Mouse (Mus musculus) limb, embryonic 15.5 days (tissue): Measurements from ENCODE around the gene Svop. TPM values are rescaled to one million over a fixed set of nuclear protein-coding genes. Genes with fewer than 3 reads are reported as not detected.

Experiments used
- polyA plus RNA-seq: library from polyadenylated mRNA; unstranded; fragments of >200 nt; fragmentation: Nextera tagmentation; extraction: Ambion mirVana; gene quantifications from 2 replicates; pipeline ENCODE4 v1.2.1, GENCODE M21; 2015

Svop gene
- polyA plus RNA-seq, 1 experiment from 2014 or later = 0.24 TPM

Other genes starting within 250 kb of the Svop start
- gene Coro1c, start 182.8 kb downstream of the Svop start, polyA plus RNA-seq = 98.4 and 105 TPM in 2 replicates
- gene Ssh1, start 97.7 kb downstream of the Svop start, polyA plus RNA-seq = 10.3 and 13.2 TPM in 2 replicates
- not detected in 2 replicates for gene Dao, start 87.9 kb downstream of the Svop start, polyA plus RNA-seq
- gene Usp30, start 26.1 kb downstream of the Svop start, polyA plus RNA-seq = 11.8 and 11.9 TPM in 2 replicates
- gene Alkbh2, start 36.6 kb upstream of the Svop start, polyA plus RNA-seq = 10.0 and 10.4 TPM in 2 replicates
- 35.3 and 38.3 TPM in 2 replicates for gene Ung, start 38.8 kb upstream of the Svop start, polyA plus RNA-seq
- gene Acacb, start 55.0 kb upstream of the Svop start, polyA plus RNA-seq = 1.7 and 2.5 TPM in 2 replicates
- gene Foxn4, start 182.2 kb upstream of the Svop start, polyA plus RNA-seq = not detected in 2 replicates
- gene Myo1h, start 197.6 kb upstream of the Svop start, polyA plus RNA-seq = 2.2 and 3.7 TPM in 2 replicates